Mouse (Mus musculus): ENCODE measurements around the gene Rapgef3. TPM values are rescaled to one million over a fixed set of nuclear protein-coding genes. Genes with fewer than 3 reads are reported as not detected.
A peak's percentile ranks its signal among the peaks of the same experiment; 100 is the strongest.

The Rapgef3 gene
- polyA plus RNA-seq, 1 experiment from 2014 or later = 12.6 TPM

DNA sequence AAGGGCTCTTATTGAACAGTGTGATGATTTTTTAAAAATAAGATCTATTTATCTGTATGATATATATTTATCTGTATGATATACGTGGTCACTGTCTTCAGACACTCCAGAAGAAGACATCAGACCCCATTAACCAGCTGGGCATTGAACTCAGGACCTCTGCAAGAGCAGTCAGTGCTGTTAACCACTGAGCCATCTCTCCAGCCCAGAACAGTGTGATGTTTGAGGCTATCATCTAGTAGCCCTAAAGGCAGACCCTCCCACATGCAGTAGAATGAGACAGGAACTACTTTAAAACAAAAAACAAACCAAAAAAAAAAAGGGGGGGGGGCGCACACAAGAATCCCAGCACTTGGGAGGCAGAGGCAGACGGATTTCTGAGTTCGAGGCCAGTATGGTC lies 20.3 kb downstream of the Rapgef3 start:
- Histone ChIP-seq H3K27ac (ENCODE audit: low read length) (no peak overlapping the region), H3K4me3 (replicated peaks; ENCODE audit: low read length) (no peak overlapping the region), H3K27me3 (ENCODE audit: control insufficient read depth, insufficient read depth, low read length) (no peaks in the 10 kb centered on the region), H3K4me2 (ENCODE audit: low read depth, low read length) (no peak overlapping the region), H3K9ac (ENCODE audit: low read length) (no peak overlapping the region), H3K9me3 (replicated peaks; ENCODE audit: control insufficient read depth, low read length) (no peaks in the 10 kb centered on the region), H3K36me3 (ENCODE audit: control insufficient read depth, insufficient read depth, low read length) (no peaks in the 10 kb centered on the region), H3K4me1 (ENCODE audit: control insufficient read depth, insufficient read depth, low read length) (peaks cover 12% of the 10 kb centered on the region)
- ATAC-seq (ENCODE audit: insufficient read depth, low FRiP score) = no peak
- WGBS = 85% methylated on average over 4 of the region's 4 CpGs

DNA sequence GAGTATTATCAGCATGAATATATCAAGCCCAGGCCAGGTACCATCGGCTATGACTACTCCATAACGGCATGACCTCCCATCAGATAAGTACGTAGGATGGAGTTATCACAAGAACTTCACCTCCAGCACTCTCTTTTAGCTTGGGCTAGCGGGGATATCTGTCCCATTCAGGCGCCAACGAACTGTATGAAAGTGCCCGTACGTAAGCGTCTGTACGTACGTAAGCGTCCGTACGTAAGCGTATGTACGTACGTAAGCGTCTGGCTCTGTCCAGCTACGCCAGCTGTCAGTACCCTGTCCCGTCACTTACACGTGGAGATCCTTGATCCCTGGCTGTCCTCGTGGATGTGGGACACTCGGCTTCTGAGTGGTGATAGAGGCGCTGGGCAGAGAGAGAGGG lies 21.0 kb downstream of the Rapgef3 start:
- H3K9ac ChIP-seq (ENCODE audit: low read length) = no peak overlapping the region
- H3K27me3 ChIP-seq (ENCODE audit: control insufficient read depth, insufficient read depth, low read length) = no peaks in the 10 kb centered on the region
- H3K4me1 ChIP-seq (ENCODE audit: control insufficient read depth, insufficient read depth, low read length) = peaks cover 12% of the 10 kb centered on the region
- no peak overlapping the region for H3K27ac ChIP-seq (ENCODE audit: low read length)
- no peak for ATAC-seq (ENCODE audit: insufficient read depth, low FRiP score)
- no peak overlapping the region for H3K4me3 ChIP-seq (replicated peaks; ENCODE audit: low read length)
- H3K9me3 ChIP-seq (replicated peaks; ENCODE audit: control insufficient read depth, low read length) = no peaks in the 10 kb centered on the region
- WGBS = 91% methylated on average over 24 of the region's 24 CpGs
- no peak overlapping the region for H3K4me2 ChIP-seq (ENCODE audit: low read depth, low read length)
- H3K36me3 ChIP-seq (ENCODE audit: control insufficient read depth, insufficient read depth, low read length) = no peaks in the 10 kb centered on the region

GRCm38 (mm10) chr15:97746278-97746677 lies 21.5 kb downstream of the Rapgef3 start:
- H3K36me3 ChIP-seq (ENCODE audit: control insufficient read depth, insufficient read depth, low read length) = no peaks in the 10 kb centered on the region
- H3K4me3 ChIP-seq (replicated peaks; ENCODE audit: low read length) = no peak overlapping the region
- no peak for ATAC-seq (ENCODE audit: insufficient read depth, low FRiP score)
- H3K27me3 ChIP-seq (ENCODE audit: control insufficient read depth, insufficient read depth, low read length) = no peaks in the 10 kb centered on the region
- peaks cover 12% of the 10 kb centered on the region for H3K4me1 ChIP-seq (ENCODE audit: control insufficient read depth, insufficient read depth, low read length)
- no peak overlapping the region for H3K4me2 ChIP-seq (ENCODE audit: low read depth, low read length)
- H3K9me3 ChIP-seq (replicated peaks; ENCODE audit: control insufficient read depth, low read length) = no peaks in the 10 kb centered on the region
- H3K27ac ChIP-seq (ENCODE audit: low read length) = no peak overlapping the region
- H3K9ac ChIP-seq (ENCODE audit: low read length) = no peak overlapping the region
- WGBS = 86% methylated on average over 10 of the region's 10 CpGs

GRCm38 (mm10) chr15:97745331-97745730 lies 22.4 kb downstream of the Rapgef3 start:
- H3K27ac ChIP-seq (ENCODE audit: low read length) = peak overlapping the region; percentile 32; the same call in 1 of the 2 replicates
- no peak overlapping the region for H3K4me3 ChIP-seq (replicated peaks; ENCODE audit: low read length)
- H3K36me3 ChIP-seq (ENCODE audit: control insufficient read depth, insufficient read depth, low read length) = no peaks in the 10 kb centered on the region
- no peaks in the 10 kb centered on the region for H3K9me3 ChIP-seq (replicated peaks; ENCODE audit: control insufficient read depth, low read length)
- peak; percentile 9 for ATAC-seq (ENCODE audit: insufficient read depth, low FRiP score)
- 54% methylated on average over 10 of the region's 10 CpGs for WGBS
- peaks cover 4% of the 10 kb centered on the region; the same call in 1 of the 2 replicates for H3K4me1 ChIP-seq (ENCODE audit: control insufficient read depth, insufficient read depth, low read length)
- no peak overlapping the region for H3K4me2 ChIP-seq (ENCODE audit: low read depth, low read length)
- no peaks in the 10 kb centered on the region for H3K27me3 ChIP-seq (ENCODE audit: control insufficient read depth, insufficient read depth, low read length)
- H3K9ac ChIP-seq (ENCODE audit: low read length) = no peak overlapping the region

- H3K27ac ChIP-seq (ENCODE audit: low read length) = 0 out of 2 replicates have a peak overlapping the region, but pooled peaks have one; percentile 32
- H3K9ac ChIP-seq (ENCODE audit: low read length) = no peak overlapping the region
- H3K4me3 ChIP-seq (replicated peaks; ENCODE audit: low read length) = no peak overlapping the region
- no peak overlapping the region for H3K4me2 ChIP-seq (ENCODE audit: low read depth, low read length)
- WGBS = 53% methylated on average over 10 of the region's 10 CpGs
- no peaks in the 10 kb centered on the region for H3K36me3 ChIP-seq (ENCODE audit: control insufficient read depth, insufficient read depth, low read length)
- H3K27me3 ChIP-seq (ENCODE audit: control insufficient read depth, insufficient read depth, low read length) = no peaks in the 10 kb centered on the region
- peaks cover 4% of the 10 kb centered on the region; the same call in 1 of the 2 replicates for H3K4me1 ChIP-seq (ENCODE audit: control insufficient read depth, insufficient read depth, low read length)
- H3K9me3 ChIP-seq (replicated peaks; ENCODE audit: control insufficient read depth, low read length) = no peaks in the 10 kb centered on the region
- peak; percentile 71 for ATAC-seq (ENCODE audit: insufficient read depth, low FRiP score)
Measured at GRCm38 (mm10) chr15:97744930-97745329, 22.8 kb downstream of the Rapgef3 start.

DNA sequence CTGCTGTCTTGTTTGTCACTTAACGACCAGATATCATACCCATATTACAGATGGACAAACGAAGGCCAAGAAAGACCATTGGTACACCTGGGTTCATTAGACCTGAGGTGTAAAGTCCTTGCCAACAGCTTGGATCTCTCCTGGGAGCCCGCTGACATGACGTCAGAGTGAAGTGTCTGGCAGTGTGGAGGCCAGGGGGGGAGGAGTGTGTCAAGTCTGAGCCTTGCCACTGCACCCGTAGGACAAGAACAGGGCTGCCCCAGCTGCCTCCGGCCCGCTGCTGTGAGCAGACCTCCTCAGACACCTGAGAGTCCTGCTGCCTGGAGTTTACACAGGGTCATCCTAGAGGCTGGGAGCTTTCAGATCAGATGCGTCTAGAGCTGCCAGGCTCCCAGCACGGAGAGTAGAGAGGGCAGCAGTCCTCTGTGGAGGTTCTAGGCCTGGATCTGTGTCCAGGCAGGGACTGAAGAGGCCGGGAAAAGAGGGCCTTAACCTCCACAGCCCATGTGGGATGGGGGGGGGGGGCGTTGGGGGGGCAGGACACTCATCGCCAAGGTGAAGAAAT lies 23.7 kb downstream of the Rapgef3 start:
- Histone ChIP-seq H3K4me2 (ENCODE audit: low read depth, low read length) (no peak overlapping the region), H3K9ac (ENCODE audit: low read length) (no peak overlapping the region), H3K27me3 (ENCODE audit: control insufficient read depth, insufficient read depth, low read length) (no peaks in the 10 kb centered on the region), H3K9me3 (replicated peaks; ENCODE audit: control insufficient read depth, low read length) (no peaks in the 10 kb centered on the region), H3K27ac (ENCODE audit: low read length) (no peak overlapping the region), H3K4me3 (replicated peaks; ENCODE audit: low read length) (no peak overlapping the region), H3K36me3 (ENCODE audit: control insufficient read depth, insufficient read depth, low read length) (no peaks in the 10 kb centered on the region), H3K4me1 (ENCODE audit: control insufficient read depth, insufficient read depth, low read length) (peaks cover 4% of the 10 kb centered on the region; the same call in 1 of the 2 replicates)
- no peak for ATAC-seq (ENCODE audit: insufficient read depth, low FRiP score)
- 62% methylated on average over 12 of the region's 12 CpGs for WGBS

DNA sequence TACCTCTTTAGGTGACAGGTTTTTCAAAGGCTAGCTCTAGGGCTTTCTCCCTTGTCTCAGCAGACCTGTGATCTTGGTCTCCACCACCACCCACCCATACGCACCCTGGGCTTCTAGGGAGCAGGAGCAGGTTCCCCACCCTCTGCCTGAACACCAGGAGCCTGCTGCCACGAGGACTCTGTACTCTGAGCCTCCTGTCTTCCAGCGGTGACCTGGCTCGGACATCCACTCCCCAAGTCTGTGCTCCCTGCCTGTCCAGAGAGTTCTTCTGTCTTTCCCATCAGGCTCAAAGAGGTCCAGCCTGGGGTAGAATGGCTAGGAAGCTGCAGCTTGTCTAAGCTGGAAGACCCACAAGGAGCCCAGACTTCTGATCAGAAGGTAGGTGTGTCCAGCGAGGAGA lies 24.6 kb downstream of the Rapgef3 start:
- H3K9ac ChIP-seq (ENCODE audit: low read length) = no peak overlapping the region
- no peak for ATAC-seq (ENCODE audit: insufficient read depth, low FRiP score)
- WGBS = 85% methylated on average over 5 of the region's 5 CpGs
- no peaks in the 10 kb centered on the region for H3K9me3 ChIP-seq (replicated peaks; ENCODE audit: control insufficient read depth, low read length)
- no peaks in the 10 kb centered on the region for H3K27me3 ChIP-seq (ENCODE audit: control insufficient read depth, insufficient read depth, low read length)
- no peaks in the 10 kb centered on the region for H3K36me3 ChIP-seq (ENCODE audit: control insufficient read depth, insufficient read depth, low read length)
- H3K4me2 ChIP-seq (ENCODE audit: low read depth, low read length) = no peak overlapping the region
- no peak overlapping the region for H3K4me3 ChIP-seq (replicated peaks; ENCODE audit: low read length)
- H3K27ac ChIP-seq (ENCODE audit: low read length) = no peak overlapping the region
- peaks cover 4% of the 10 kb centered on the region; the same call in 1 of the 2 replicates for H3K4me1 ChIP-seq (ENCODE audit: control insufficient read depth, insufficient read depth, low read length)

DNA sequence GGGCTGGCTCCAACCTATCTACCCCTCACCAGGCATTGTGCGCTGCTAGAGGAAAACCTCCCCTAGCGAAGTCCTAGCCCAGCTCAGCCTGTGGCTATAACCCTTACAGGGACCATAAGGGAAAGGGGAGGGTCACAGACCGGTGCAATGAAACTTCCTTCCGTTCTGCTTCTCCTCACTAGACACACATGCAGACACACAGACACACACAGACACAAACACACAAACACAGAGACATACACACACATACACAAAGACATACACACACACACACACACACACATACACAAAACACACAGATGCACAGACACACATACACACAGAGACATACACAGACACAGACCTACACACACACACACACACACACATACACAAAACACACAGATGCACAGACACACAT lies 25.2 kb downstream of the Rapgef3 start:
- H3K27ac ChIP-seq (ENCODE audit: low read length) = no peak overlapping the region
- WGBS = 66% methylated on average over 4 of the region's 4 CpGs
- H3K4me1 ChIP-seq (ENCODE audit: control insufficient read depth, insufficient read depth, low read length) = peaks cover 4% of the 10 kb centered on the region; the same call in 1 of the 2 replicates
- H3K27me3 ChIP-seq (ENCODE audit: control insufficient read depth, insufficient read depth, low read length) = no peaks in the 10 kb centered on the region
- H3K36me3 ChIP-seq (ENCODE audit: control insufficient read depth, insufficient read depth, low read length) = no peaks in the 10 kb centered on the region
- no peak overlapping the region for H3K4me3 ChIP-seq (replicated peaks; ENCODE audit: low read length)
- no peaks in the 10 kb centered on the region for H3K9me3 ChIP-seq (replicated peaks; ENCODE audit: control insufficient read depth, low read length)
- no peak overlapping the region for H3K9ac ChIP-seq (ENCODE audit: low read length)
- no peak overlapping the region for H3K4me2 ChIP-seq (ENCODE audit: low read depth, low read length)
- no peak for ATAC-seq (ENCODE audit: insufficient read depth, low FRiP score)

DNA sequence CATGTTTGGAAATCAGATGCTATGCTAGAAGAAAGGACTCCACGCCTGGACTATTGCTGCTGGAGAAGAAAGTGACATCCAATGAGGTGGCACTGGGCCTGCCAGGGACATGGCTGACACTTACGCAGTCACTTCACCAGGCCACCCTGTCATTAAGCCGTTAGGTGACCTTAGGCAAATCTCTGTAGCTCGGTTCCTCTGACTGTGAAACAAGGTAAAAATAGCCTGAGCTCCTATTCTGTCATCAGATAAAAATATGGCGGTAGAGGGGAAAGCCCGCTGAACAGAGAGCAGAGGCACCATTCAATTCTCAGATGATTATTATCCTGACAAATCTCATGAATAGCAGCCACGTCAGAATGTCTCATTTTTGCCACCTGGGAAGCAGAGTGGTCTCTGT lies 25.7 kb downstream of the Rapgef3 start:
- Histone ChIP-seq H3K9me3 (replicated peaks; ENCODE audit: control insufficient read depth, low read length) (no peaks in the 10 kb centered on the region), H3K27me3 (ENCODE audit: control insufficient read depth, insufficient read depth, low read length) (no peaks in the 10 kb centered on the region), H3K27ac (ENCODE audit: low read length) (no peak overlapping the region), H3K4me2 (ENCODE audit: low read depth, low read length) (no peak overlapping the region), H3K4me1 (ENCODE audit: control insufficient read depth, insufficient read depth, low read length) (peaks cover 4% of the 10 kb centered on the region; the same call in 1 of the 2 replicates), H3K36me3 (ENCODE audit: control insufficient read depth, insufficient read depth, low read length) (no peaks in the 10 kb centered on the region), H3K9ac (ENCODE audit: low read length) (no peak overlapping the region), H3K4me3 (replicated peaks; ENCODE audit: low read length) (no peak overlapping the region)
- no peak for ATAC-seq (ENCODE audit: insufficient read depth, low FRiP score)
- 64% methylated on average over 7 of the region's 7 CpGs for WGBS

Measured in stomach, embryonic 16.5 days (tissue).